Mouse (Mus musculus): ENCODE measurements around the gene Uchl3. TPM values are rescaled to one million over a fixed set of nuclear protein-coding genes. Genes with fewer than 3 reads are reported as not detected.

Gene Uchl3
- polyA plus RNA-seq, 1 experiment from 2014 or later, result 223 TPM

DNA sequence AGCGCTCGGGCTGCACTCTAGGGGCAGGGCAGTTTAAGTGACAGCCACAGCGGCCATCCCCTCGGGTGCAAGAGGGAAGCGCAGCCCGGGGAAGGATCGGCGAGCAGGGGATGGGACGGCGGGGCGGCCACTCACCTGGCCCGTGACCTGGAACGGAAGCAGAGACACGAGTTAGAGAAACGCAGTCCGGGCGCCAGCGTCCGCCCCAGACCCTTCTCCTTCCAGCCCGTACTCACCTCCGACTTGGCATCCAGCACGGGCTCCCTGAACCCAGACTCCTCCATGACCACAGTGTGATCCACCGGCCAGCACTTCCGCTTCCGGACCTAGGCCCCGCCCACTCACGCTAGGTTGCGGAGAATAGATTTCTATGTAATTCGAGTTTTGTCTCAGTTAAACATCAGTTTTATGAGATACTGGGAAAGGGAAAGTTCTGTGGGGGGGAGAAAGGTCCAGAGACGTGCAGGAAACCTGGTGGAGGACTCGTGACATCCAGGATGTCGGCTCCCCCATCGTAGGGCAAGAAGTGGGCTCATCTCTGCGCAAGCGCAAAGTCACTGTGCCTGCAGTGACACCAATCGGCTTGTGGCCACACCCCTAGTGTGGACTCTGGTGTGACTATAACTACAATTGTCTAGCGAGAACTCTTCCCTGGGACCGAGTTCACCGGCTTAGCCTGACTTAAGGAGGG lies 13.5 kb upstream of the Uchl3 start, which contains the start of gene Commd6:
TSS of gene Commd6 (minus strand) at position 534 of the 691 bp plus-strand sequence.
- ATAC-seq (replicated peaks), result peak; percentile 99
- Histone ChIP-seq H3K36me3 (peaks cover 5% of the 10 kb centered on the region; the same call in 1 of the 2 replicates), H3K9ac (replicated peaks) (peak within 1 kb of the TSS; percentile 88), H3K27ac (replicated peaks) (peak within 1 kb of the TSS; percentile 91), H3K4me2 (replicated peaks) (peak within 1 kb of the TSS; percentile 64), H3K9me3 (no peaks in the 10 kb centered on the region), H3K4me1 (peaks cover 9% of the 10 kb centered on the region), H3K4me3 (peak within 1 kb of the TSS; percentile 96), H3K27me3 (no peaks in the 10 kb centered on the region)
- WGBS, result under 1% methylated on average over 39 of the region's 39 CpGs

DNA sequence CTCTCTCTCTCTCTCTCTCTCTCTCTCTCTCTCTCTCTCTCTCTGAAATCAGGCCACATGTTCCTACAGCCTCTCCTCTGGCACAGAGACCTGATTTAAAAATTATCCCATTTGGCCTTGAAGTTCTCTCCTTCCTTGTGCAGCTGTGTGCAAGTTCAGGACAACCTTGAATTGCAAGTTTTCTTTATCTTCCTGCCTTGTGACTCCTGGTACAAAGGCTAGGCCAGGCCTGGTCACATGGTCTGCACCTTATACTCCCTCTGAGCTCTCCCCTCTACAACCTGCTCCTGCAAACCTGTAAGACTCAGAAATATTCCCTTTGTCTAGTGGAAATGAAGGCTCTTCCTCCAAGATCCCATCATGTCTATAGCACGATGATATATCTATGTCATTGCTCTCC lies 8.8 kb upstream of the Uchl3 start:
- Histone ChIP-seq H3K4me3 (no peak overlapping the region), H3K4me2 (replicated peaks) (no peak overlapping the region), H3K9ac (replicated peaks) (no peak overlapping the region), H3K4me1 (no peaks in the 10 kb centered on the region), H3K36me3 (no peaks in the 10 kb centered on the region), H3K27me3 (no peaks in the 10 kb centered on the region), H3K9me3 (no peaks in the 10 kb centered on the region), H3K27ac (replicated peaks) (no peak overlapping the region)
- no peak for ATAC-seq (replicated peaks)
- 93% methylated on average over 1 of the region's 1 CpGs for WGBS

DNA sequence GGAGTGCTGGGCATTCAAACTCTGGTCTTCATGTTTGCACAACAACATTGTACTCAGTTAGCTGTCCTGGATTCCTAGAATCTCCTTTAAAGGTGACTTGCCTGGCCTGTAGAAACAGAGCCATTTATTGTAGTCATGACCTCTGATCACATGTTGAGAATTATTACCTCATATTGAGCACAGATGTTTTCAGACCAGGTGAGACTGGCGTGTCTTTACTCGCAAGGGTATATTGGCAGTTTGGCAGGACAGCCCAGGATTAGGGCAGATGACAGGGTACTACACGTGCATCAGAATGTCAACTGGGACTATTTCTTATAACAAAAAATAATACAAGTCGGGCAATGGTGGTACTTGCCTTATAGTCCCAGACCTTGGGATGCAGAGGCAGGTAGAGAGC lies 3.2 kb upstream of the Uchl3 start:
- 88% methylated on average over 4 of the region's 4 CpGs for WGBS
- H3K9me3 ChIP-seq, result no peaks in the 10 kb centered on the region
- no peak overlapping the region for H3K4me2 ChIP-seq (replicated peaks)
- no peak for ATAC-seq (replicated peaks)
- H3K4me1 ChIP-seq, result peaks cover 17% of the 10 kb centered on the region
- H3K27me3 ChIP-seq, result no peaks in the 10 kb centered on the region
- H3K4me3 ChIP-seq, result no peak overlapping the region
- H3K27ac ChIP-seq (replicated peaks), result no peak overlapping the region
- H3K9ac ChIP-seq (replicated peaks), result no peak overlapping the region
- no peaks in the 10 kb centered on the region for H3K36me3 ChIP-seq

DNA sequence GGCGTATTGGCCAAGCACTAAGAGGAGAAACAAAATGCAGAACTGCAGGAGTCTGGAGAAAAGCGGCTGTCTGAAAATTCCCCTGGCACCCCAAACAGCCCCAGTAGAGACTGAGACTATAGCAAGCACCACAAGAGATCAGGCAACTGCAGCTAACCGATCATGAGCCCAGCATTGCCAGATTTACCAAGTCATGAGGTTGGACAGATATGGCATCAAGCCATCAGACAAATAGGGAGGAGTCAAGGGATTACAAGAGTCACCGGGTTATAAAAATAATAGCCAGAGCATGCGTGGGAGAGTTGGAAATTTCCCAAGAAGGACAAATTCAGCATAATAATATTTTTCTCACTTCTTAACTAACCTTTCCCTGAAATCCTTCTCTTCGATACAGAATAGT lies 1.2 kb upstream of the Uchl3 start:
- H3K27me3 ChIP-seq, result no peaks in the 10 kb centered on the region
- WGBS, result 86% methylated on average over 6 of the region's 6 CpGs
- H3K4me2 ChIP-seq (replicated peaks), result no peak overlapping the region
- peaks cover 20% of the 10 kb centered on the region for H3K4me1 ChIP-seq
- H3K9ac ChIP-seq (replicated peaks), result no peak overlapping the region
- no peak overlapping the region for H3K27ac ChIP-seq (replicated peaks)
- ATAC-seq (replicated peaks), result no peak
- H3K4me3 ChIP-seq, result no peak overlapping the region
- H3K36me3 ChIP-seq, result no peaks in the 10 kb centered on the region
- H3K9me3 ChIP-seq, result no peaks in the 10 kb centered on the region

DNA sequence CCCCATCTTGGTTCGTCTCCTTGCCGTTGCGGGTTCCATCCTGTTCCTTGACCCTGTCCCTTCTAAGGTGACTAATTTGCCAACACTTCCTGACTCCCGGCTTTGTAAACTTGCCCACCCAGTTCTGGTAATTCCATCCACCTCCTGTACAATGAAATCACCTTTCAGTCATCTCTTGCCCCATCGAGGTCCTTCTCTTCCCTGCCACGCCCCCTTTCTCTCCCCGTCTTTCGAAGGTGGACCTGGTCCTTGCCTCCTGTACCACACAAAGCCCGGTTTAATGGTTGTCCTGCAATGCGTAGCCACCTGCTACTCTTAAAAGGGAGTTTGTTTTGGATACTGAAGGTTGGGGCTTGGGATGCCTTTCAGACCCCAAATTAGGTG lies 751 bp downstream of the Uchl3 start:
- Histone ChIP-seq H3K27me3 (no peaks in the 10 kb centered on the region), H3K4me3 (peak overlapping the region; percentile 96), H3K9ac (replicated peaks) (peak overlapping the region; percentile 96), H3K27ac (replicated peaks) (0 out of 2 replicates have a peak overlapping the region, but pooled peaks have one; percentile 76), H3K9me3 (no peaks in the 10 kb centered on the region), H3K4me2 (replicated peaks) (peak overlapping the region; percentile 72), H3K36me3 (0 out of 2 replicates have a peak, but pooled peaks cover 2% of the 10 kb centered on the region), H3K4me1 (peaks cover 20% of the 10 kb centered on the region)
- under 1% methylated on average over 10 of the region's 10 CpGs for WGBS
- peak; percentile 25; the same call in 1 of the 2 replicates for ATAC-seq (replicated peaks)

DNA sequence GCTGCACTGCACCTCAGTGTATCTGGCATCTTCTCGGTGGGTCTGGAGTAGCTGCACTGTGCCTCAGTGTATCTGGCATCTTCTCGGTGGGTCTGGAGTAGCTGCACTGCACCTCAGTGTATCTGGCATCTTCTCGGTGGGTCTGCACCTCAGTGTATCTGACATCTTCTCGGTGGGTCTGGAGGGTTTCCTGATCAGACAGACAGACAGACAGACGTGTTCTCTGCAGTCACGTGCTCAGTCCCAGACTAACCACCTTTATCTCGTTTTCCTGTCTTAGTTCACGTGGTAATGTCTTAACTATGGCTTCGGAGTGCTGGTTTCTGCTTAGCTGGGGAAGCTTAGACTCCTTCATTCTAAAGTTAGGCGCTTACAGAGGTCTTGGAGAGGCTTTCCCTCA lies 2.5 kb downstream of the Uchl3 start:
- WGBS, result 87% methylated on average over 10 of the region's 10 CpGs
- Histone ChIP-seq H3K9me3 (no peaks in the 10 kb centered on the region), H3K36me3 (0 out of 2 replicates have a peak, but pooled peaks cover 7% of the 10 kb centered on the region), H3K27ac (replicated peaks) (no peak overlapping the region), H3K4me2 (replicated peaks) (no peak overlapping the region), H3K4me3 (no peak overlapping the region), H3K27me3 (no peaks in the 10 kb centered on the region), H3K4me1 (peaks cover 20% of the 10 kb centered on the region), H3K9ac (replicated peaks) (no peak overlapping the region)
- ATAC-seq (replicated peaks), result no peak

DNA sequence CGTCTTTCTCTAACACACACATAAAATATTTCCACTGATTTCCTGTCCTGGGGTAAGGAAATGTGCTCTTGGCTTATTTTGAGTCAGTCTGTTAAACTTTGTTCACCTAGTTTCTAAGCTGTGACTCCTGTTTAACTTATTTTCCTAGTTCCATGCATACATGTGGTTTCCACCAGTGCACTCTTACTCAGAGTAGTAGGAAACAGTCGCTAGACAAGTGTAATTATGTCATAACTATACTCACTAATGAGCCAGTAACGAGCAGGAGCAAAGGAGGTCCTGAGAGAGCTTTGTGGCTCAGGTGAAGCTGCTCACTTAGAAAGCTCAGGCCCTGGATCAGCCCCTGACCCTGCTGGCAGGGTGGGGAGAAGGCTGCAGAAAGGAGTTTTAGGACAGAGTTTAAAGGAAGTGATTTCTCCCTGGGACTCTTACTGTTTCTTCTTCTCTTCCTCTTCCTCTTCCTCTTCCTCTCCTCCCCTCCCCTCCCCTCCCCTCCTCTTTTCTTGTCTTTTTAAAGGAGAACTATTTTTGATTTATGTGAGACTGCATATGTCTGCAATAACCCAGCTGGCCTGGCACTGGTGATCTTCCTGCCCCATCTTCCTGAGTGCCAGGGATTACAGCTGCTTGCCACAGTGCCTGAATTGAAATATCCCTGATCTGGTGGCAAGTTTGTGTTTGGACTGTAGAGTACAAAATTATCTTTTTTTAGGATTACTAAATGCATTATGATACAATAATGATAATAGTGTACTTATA lies 8.1 kb downstream of the Uchl3 start:
- no peak for ATAC-seq (replicated peaks)
- Histone ChIP-seq H3K36me3 (peaks cover 18% of the 10 kb centered on the region; the same call in 1 of the 2 replicates), H3K9me3 (no peaks in the 10 kb centered on the region), H3K4me2 (replicated peaks) (no peak overlapping the region), H3K27ac (replicated peaks) (no peak overlapping the region), H3K9ac (replicated peaks) (no peak overlapping the region), H3K4me1 (no peaks in the 10 kb centered on the region), H3K4me3 (no peak overlapping the region), H3K27me3 (no peaks in the 10 kb centered on the region)
- WGBS, result 56% methylated on average over 3 of the region's 3 CpGs

DNA sequence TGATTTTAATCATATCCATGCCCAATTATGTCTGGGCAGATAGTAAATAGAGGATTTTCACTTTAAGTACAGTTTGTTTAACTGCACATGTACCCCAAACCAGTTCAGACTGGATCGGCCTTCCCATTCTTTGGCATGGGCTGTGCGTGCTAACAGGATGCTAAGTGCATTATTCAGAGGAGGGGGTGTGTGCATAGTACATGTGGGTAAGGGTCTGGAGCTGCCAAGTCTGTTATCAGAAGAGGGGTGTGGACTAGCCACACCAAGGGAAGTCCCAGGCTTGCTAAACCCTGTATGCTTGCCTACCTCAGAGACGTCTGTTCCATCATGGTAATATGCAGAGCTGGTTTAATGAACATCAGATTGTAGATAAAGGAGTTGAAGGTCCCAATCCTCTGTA lies 10.5 kb downstream of the Uchl3 start:
- Histone ChIP-seq H3K9ac (replicated peaks) (no peak overlapping the region), H3K4me3 (no peak overlapping the region), H3K4me2 (replicated peaks) (no peak overlapping the region), H3K27ac (replicated peaks) (no peak overlapping the region), H3K27me3 (no peaks in the 10 kb centered on the region), H3K9me3 (no peaks in the 10 kb centered on the region), H3K4me1 (no peaks in the 10 kb centered on the region), H3K36me3 (peaks cover 33% of the 10 kb centered on the region)
- WGBS, result 85% methylated on average over 3 of the region's 3 CpGs
- ATAC-seq (replicated peaks), result 0 out of 2 replicates have a peak, but pooled peaks have one; percentile 53

DNA sequence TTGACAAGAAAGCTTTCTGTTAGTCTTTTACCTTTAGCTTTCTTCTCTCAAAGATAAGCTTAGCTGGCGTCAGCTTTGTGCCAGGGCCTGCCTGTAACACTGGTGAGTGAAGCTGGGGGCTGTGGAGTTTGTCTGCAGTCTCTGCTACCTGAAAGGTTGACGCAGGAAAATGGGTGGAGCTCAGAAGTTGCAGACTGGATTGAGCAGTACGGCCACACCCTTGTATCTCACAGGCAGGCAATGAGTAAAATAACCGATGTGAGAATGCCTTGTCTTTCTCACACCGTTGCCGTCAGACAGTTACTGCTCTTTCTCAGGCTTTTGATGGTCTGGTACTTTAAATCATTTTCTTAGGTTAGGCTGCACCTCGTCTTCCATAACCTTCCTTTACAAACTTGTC lies 12.3 kb downstream of the Uchl3 start:
- Histone ChIP-seq H3K27ac (replicated peaks) (no peak overlapping the region), H3K9ac (replicated peaks) (no peak overlapping the region), H3K4me3 (no peak overlapping the region), H3K36me3 (peaks cover 37% of the 10 kb centered on the region), H3K4me1 (no peaks in the 10 kb centered on the region), H3K9me3 (no peaks in the 10 kb centered on the region), H3K27me3 (no peaks in the 10 kb centered on the region), H3K4me2 (replicated peaks) (no peak overlapping the region)
- 93% methylated on average over 7 of the region's 7 CpGs for WGBS
- no peak for ATAC-seq (replicated peaks)

DNA sequence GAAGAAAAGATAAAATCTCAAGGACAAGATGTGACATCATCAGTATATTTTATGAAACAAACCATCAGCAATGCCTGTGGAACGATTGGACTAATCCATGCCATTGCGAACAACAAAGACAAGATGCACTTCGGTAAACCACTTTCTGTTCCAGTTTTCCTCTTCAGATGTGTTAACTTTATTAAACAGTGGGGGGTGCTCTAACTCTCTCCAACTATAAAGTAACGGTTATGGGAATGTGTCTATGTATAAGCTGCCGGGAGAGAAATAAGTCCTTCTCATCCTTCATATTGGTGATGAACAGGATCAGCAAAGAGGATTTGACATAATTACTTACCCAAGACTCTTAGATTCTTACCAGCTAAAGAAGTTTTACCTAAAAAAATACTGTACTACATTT lies 12.8 kb downstream of the Uchl3 start:
- no peaks in the 10 kb centered on the region for H3K4me1 ChIP-seq
- H3K27me3 ChIP-seq, result no peaks in the 10 kb centered on the region
- ATAC-seq (replicated peaks), result no peak
- no peak overlapping the region for H3K27ac ChIP-seq (replicated peaks)
- WGBS, result 84% methylated on average over 5 of the region's 5 CpGs
- H3K9ac ChIP-seq (replicated peaks), result no peak overlapping the region
- H3K36me3 ChIP-seq, result peaks cover 36% of the 10 kb centered on the region
- no peak overlapping the region for H3K4me3 ChIP-seq
- no peaks in the 10 kb centered on the region for H3K9me3 ChIP-seq
- no peak overlapping the region for H3K4me2 ChIP-seq (replicated peaks)

DNA sequence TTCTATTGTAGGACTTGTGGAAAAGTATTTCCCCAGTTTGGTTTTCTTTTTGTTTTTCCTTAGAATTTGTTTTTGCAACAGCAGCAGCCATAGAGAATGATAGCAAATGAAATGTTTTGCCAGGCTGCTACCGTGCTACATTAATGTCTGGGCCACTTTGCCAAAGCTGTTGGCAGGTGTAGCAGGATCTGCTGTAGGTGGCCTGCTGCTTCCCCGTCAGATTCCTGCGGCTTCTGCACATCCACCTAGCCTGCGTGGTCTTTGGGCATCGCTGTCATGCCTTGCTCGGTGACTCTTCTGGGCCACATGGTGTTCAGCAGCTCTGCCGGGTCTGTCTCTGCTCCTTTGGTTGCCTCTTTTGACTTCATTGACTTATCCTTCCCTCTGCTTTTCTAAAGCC lies 14.9 kb downstream of the Uchl3 start:
- Histone ChIP-seq H3K4me1 (no peaks in the 10 kb centered on the region), H3K4me3 (no peak overlapping the region), H3K36me3 (peaks cover 39% of the 10 kb centered on the region), H3K9me3 (no peaks in the 10 kb centered on the region), H3K27ac (replicated peaks) (no peak overlapping the region), H3K27me3 (no peaks in the 10 kb centered on the region), H3K4me2 (replicated peaks) (no peak overlapping the region), H3K9ac (replicated peaks) (no peak overlapping the region)
- no peak for ATAC-seq (replicated peaks)
- 94% methylated on average over 7 of the region's 7 CpGs for WGBS

DNA sequence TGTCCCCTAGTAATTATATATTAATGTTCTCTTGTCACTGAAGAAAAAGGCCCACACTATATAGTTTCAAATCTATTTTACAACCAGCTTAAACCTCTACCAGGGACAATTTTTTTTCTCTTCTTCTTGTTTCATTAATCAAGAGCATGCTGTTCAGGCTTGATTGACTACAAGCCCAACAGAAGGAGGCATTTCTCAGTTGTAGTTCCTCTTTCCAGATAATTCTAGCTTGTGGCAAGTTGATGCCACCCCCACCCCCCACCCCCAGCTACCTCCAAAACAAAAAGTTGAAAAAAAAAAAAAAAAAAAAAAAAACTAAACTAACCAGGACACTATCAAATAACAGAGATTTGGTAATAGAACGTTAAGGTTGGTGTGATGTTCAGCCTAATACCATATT lies 18.5 kb downstream of the Uchl3 start:
- 91% methylated on average over 1 of the region's 1 CpGs for WGBS
- Histone ChIP-seq H3K4me2 (replicated peaks) (no peak overlapping the region), H3K4me3 (no peak overlapping the region), H3K9me3 (no peaks in the 10 kb centered on the region), H3K36me3 (peaks cover 41% of the 10 kb centered on the region), H3K9ac (replicated peaks) (no peak overlapping the region), H3K27me3 (no peaks in the 10 kb centered on the region), H3K27ac (replicated peaks) (no peak overlapping the region), H3K4me1 (no peaks in the 10 kb centered on the region)
- ATAC-seq (replicated peaks), result no peak
